Mouse (Mus musculus): ENCODE measurements around the gene Lrp2bp. TPM values are rescaled to one million over a fixed set of nuclear protein-coding genes. Genes with fewer than 3 reads are reported as not detected.
A peak's percentile ranks its signal among the peaks of the same experiment; 100 is the strongest.

The Lrp2bp gene
- polyA plus RNA-seq, 1 experiment from 2014 or later = 0.51 TPM

GRCm38 (mm10) chr8:45998228-45998627 lies 875 bp upstream of the Lrp2bp start:
- Histone ChIP-seq H3K9ac (no peak overlapping the region), H3K36me3 (peaks cover 25% of the 10 kb centered on the region), H3K4me1 (replicated peaks) (peaks cover 13% of the 10 kb centered on the region), H3K4me2 (peak overlapping the region; percentile 82), H3K27ac (replicated peaks) (no peak overlapping the region), H3K9me3 (no peaks in the 10 kb centered on the region), H3K27me3 (no peaks in the 10 kb centered on the region), H3K4me3 (peak overlapping the region; percentile 57; the same call in 1 of the 2 replicates)
- 87% methylated on average over 2 of the region's 2 CpGs for WGBS
- ATAC-seq (ENCODE audit: low FRiP score, low read depth) = no peak

DNA sequence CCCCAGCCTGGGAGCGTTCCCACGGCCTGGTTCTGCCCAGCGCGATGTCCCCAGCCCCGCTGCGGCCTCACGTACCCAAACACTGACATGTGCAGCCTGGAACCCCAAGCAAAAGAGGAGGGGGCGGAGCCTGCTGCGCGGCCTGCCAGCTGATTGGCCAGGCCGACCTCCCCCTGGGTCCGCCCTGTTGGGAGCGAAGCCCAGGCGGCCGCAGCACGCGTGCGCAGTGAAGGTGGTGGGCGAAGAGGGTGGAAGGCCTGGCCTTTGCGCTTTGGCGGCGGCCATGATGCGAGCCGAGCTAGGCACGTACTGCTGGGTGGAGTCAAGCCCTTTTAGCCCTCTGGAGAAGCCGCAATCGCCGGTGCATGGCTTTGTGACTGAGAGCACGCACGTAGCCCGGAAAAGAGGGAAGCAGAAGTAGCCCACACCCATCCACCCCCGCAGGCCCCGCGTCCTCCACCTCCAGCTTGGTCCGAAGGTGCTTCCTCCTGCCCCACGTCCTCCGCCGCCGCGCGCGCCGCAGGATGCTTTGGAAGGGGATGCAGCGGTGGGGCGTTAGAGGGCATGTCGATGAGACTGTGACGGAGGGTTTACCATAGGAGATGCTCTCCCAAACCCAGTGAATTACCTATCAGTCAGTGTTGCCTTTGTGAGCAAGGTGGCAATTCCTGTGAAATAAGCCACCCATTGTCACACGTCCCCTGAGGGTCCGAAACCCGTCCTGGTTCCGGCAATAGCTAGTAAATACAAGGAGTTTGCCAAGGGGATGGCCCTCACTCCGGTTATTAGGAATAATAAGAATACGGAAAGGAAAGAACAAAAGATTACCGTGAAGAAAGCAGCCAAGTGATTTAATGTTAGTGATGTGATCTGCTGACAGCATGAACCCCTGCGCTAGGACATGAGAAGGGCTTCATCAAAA lies 942 bp downstream of the Lrp2bp start:
- peak overlapping the region; percentile 57 for H3K4me3 ChIP-seq
- WGBS = 4% methylated on average over 53 of the region's 55 CpGs

DNA sequence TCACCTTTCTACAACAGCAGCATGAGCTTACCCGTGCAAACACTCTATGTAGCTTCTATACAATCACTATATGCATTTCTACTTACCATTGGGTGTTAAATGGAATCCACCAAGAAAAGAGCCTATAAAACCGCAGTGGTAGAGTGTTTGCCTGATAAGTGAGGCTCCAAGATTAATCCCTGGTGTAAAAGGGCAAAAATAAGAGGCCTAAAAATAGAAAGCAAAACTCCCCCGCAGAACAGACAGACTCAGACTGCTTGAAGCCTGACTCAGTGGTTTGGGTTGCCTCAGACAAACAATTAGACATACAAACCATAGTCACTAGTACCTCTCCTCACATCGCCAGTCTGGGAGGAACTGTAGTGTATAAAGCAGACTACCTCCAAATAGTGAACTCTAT lies 6.5 kb downstream of the Lrp2bp start, which contains the start of gene Ankrd37:
Ankrd37 (minus strand) TSS at position 112 of the 400 bp plus-strand sequence.
- Histone ChIP-seq H3K4me2 (no peak within 1 kb of the TSS), H3K9me3 (no peaks in the 10 kb centered on the region), H3K27ac (replicated peaks) (no peak within 1 kb of the TSS), H3K36me3 (no peaks in the 10 kb centered on the region), H3K4me1 (replicated peaks) (peaks cover 3% of the 10 kb centered on the region), H3K9ac (no peak within 1 kb of the TSS), H3K4me3 (no peak within 1 kb of the TSS), H3K27me3 (no peaks in the 10 kb centered on the region)
- ATAC-seq (ENCODE audit: low FRiP score, low read depth) = no peak
- WGBS = 83% methylated on average over 4 of the region's 4 CpGs

More for the DNA sequence above, 942 bp downstream of the Lrp2bp start:
- Histone ChIP-seq H3K9ac (peak overlapping the region; percentile 73), H3K4me2 (peak overlapping the region; percentile 82), H3K27ac (replicated peaks) (peak overlapping the region; percentile 98), H3K36me3 (peaks cover 21% of the 10 kb centered on the region), H3K9me3 (no peaks in the 10 kb centered on the region), H3K27me3 (no peaks in the 10 kb centered on the region), H3K4me1 (replicated peaks) (peaks cover 13% of the 10 kb centered on the region)
- ATAC-seq (ENCODE audit: low FRiP score, low read depth) = peak; percentile 99

- ATAC-seq (ENCODE audit: low FRiP score, low read depth) = no peak
- Histone ChIP-seq H3K4me2 (no peak overlapping the region), H3K9me3 (no peaks in the 10 kb centered on the region), H3K27me3 (no peaks in the 10 kb centered on the region), H3K4me1 (replicated peaks) (peaks cover 12% of the 10 kb centered on the region), H3K27ac (replicated peaks) (no peak overlapping the region), H3K4me3 (no peak overlapping the region), H3K9ac (no peak overlapping the region), H3K36me3 (no peaks in the 10 kb centered on the region)
- 80% methylated on average over 3 of the region's 3 CpGs for WGBS
Observed at GRCm38 (mm10) chr8:46007050-46007672, 8.1 kb downstream of the Lrp2bp start.

DNA sequence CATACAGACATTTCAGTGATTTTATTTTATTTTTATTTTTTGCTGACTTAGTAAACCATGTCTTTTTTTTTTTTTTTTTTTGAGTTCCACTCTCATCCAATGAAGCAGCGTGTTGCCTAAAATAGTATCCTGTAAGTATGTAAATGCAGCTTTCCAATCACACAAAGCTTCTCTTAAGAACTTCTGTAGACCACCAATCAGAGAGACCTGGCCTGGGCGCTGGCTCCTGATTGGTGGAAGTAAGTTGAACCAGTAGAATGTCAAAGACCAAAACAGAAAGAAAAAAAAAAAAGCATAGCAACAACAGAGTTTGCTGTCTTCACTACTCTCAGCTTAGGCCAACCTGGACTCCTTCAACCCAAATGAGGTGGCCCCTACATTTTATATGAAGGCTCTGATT lies 11.2 kb downstream of the Lrp2bp start:
- peak; percentile 19; the same call in 1 of the 2 replicates for ATAC-seq (ENCODE audit: low FRiP score, low read depth)

DNA sequence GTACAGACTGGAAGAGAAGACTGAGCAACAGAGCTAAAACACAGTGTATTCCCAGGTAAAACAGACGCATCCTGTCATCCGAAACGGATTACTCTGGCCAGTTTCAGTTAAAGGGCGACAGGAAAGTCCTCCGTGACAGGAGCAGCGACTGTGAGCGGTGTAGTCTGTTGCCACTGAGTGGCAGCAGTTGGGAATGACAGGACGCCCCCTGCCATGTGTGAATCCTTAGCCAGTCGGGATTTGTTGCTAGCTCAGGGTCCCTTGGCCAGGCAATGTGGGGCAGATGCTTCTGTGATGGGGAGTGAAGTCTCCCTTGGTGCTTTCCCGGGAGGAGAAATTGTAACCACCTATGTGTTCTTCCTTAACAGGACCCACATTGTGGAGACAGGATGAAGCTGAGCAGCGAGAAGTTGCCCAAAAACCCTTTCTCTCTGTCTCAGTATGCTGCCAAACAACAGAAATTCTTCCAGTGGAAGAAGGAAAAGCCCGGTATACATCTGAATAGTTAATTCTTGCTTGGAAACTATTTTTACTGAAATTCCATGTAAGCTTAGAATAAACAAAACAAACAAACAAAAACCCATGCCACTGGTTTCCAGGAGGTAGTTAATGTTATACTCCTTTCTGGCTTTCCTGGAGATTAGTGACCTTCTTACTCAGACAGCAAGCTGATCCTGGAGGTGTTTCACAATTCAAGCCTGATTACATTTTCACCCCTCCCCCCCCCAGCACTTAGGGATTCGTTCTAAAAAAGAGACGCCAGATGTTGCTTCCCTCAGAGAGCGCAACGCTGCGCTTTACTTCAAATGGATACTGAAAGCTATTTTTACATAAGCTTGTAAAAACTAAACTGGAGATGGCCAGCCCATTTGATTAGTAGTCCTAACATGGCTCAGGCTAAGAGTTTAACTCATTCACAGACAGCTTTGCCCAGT lies 11.9 kb downstream of the Lrp2bp start:
- H3K9me3 ChIP-seq = no peaks in the 10 kb centered on the region
- peaks cover 12% of the 10 kb centered on the region for H3K4me1 ChIP-seq (replicated peaks)
- WGBS = 20% methylated on average over 17 of the region's 17 CpGs
- no peak overlapping the region for H3K9ac ChIP-seq
- no peaks in the 10 kb centered on the region for H3K36me3 ChIP-seq
- H3K4me2 ChIP-seq = peak overlapping the region; percentile 46
- H3K27ac ChIP-seq (replicated peaks) = no peak overlapping the region
- 0 out of 2 replicates have a peak overlapping the region, but pooled peaks have one; percentile 7 for H3K4me3 ChIP-seq
- peak; percentile 54; the same call in 1 of the 2 replicates for ATAC-seq (ENCODE audit: low FRiP score, low read depth)
- H3K27me3 ChIP-seq = no peaks in the 10 kb centered on the region

More for the DNA sequence above, 11.2 kb downstream of the Lrp2bp start:
- H3K9ac ChIP-seq = no peak overlapping the region
- H3K4me3 ChIP-seq = no peak overlapping the region
- H3K4me2 ChIP-seq = peak overlapping the region; percentile 46
- H3K27me3 ChIP-seq = no peaks in the 10 kb centered on the region
- H3K36me3 ChIP-seq = no peaks in the 10 kb centered on the region
- no peaks in the 10 kb centered on the region for H3K9me3 ChIP-seq
- peaks cover 12% of the 10 kb centered on the region for H3K4me1 ChIP-seq (replicated peaks)
- 54% methylated on average over 2 of the region's 2 CpGs for WGBS
- no peak overlapping the region for H3K27ac ChIP-seq (replicated peaks)

- H3K4me3 ChIP-seq = no peak overlapping the region
- no peaks in the 10 kb centered on the region for H3K9me3 ChIP-seq
- no peak overlapping the region for H3K27ac ChIP-seq (replicated peaks)
- no peak for ATAC-seq (ENCODE audit: low FRiP score, low read depth)
- H3K27me3 ChIP-seq = no peaks in the 10 kb centered on the region
- no peak overlapping the region for H3K4me2 ChIP-seq
- WGBS = 88% methylated on average over 9 of the region's 9 CpGs
- H3K36me3 ChIP-seq = no peaks in the 10 kb centered on the region
- H3K9ac ChIP-seq = no peak overlapping the region
- H3K4me1 ChIP-seq (replicated peaks) = no peaks in the 10 kb centered on the region
Observed at GRCm38 (mm10) chr8:46022203-46022602, 23.1 kb downstream of the Lrp2bp start.

- WGBS = 94% methylated on average over 9 of the region's 9 CpGs
- H3K9me3 ChIP-seq = no peaks in the 10 kb centered on the region
- H3K4me2 ChIP-seq = no peak overlapping the region
- H3K4me1 ChIP-seq (replicated peaks) = no peaks in the 10 kb centered on the region
- no peak for ATAC-seq (ENCODE audit: low FRiP score, low read depth)
- no peak overlapping the region for H3K4me3 ChIP-seq
- H3K27ac ChIP-seq (replicated peaks) = no peak overlapping the region
- no peak overlapping the region for H3K9ac ChIP-seq
- no peaks in the 10 kb centered on the region for H3K27me3 ChIP-seq
- H3K36me3 ChIP-seq = no peaks in the 10 kb centered on the region
Observed at GRCm38 (mm10) chr8:46022758-46023157, 23.7 kb downstream of the Lrp2bp start.

DNA sequence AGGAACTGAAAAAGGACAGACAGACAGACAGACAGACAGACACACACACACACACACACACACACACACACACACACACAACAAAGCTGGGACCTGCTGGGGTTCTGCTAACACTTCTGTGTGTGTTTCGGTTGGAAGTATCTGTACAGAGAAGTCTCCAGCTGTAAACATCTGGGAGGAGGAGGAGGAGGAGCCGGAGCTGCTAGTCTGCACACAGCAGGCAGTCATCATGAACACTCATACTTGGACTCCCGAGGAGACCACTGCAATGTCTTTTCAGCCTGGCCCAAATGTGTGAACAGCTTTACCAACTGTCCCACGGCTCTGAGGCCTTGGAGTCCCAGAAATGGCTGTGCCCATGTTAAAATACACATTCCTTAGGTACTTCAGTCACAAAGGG lies 25.3 kb downstream of the Lrp2bp start:
- Histone ChIP-seq H3K36me3 (no peaks in the 10 kb centered on the region), H3K4me2 (no peak overlapping the region), H3K27ac (replicated peaks) (no peak overlapping the region), H3K9ac (no peak overlapping the region), H3K4me3 (no peak overlapping the region), H3K9me3 (no peaks in the 10 kb centered on the region), H3K4me1 (replicated peaks) (no peaks in the 10 kb centered on the region), H3K27me3 (no peaks in the 10 kb centered on the region)
- WGBS = 71% methylated on average over 4 of the region's 4 CpGs
- no peak for ATAC-seq (ENCODE audit: low FRiP score, low read depth)

DNA sequence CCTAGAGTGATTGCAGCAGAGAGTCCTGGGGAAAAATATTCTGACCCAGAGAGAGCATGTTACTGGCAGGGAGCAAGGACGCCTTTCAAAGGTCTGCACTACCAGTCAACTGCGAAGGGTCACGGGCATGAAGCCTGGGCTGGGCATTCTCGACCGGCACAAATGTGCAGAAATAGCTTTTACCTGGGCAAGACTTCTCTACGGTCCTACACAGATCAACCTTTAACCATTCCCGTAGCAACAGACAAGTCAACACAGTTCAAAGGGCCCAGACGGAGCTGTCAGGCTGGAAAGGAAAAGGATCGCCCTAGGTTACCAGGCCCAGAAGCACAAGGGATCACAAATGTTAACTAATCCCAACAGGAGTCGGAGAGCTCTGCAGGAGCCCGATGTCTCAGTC lies 37.1 kb downstream of the Lrp2bp start:
- WGBS = 70% methylated on average over 11 of the region's 11 CpGs
- Histone ChIP-seq H3K9ac (no peak overlapping the region), H3K4me3 (no peak overlapping the region)

GRCm38 (mm10) chr8:46039666-46040065 lies 40.6 kb downstream of the Lrp2bp start:
- Histone ChIP-seq H3K4me2 (no peak overlapping the region), H3K36me3 (peaks cover 35% of the 10 kb centered on the region), H3K9ac (no peak overlapping the region), H3K9me3 (no peaks in the 10 kb centered on the region), H3K4me3 (no peak overlapping the region), H3K4me1 (replicated peaks) (no peaks in the 10 kb centered on the region), H3K27ac (replicated peaks) (no peak overlapping the region), H3K27me3 (no peaks in the 10 kb centered on the region)
- no peak for ATAC-seq (ENCODE audit: low FRiP score, low read depth)
- 57% methylated on average over 1 of the region's 1 CpGs for WGBS

More for the DNA sequence above, 37.1 kb downstream of the Lrp2bp start:
- H3K4me1 ChIP-seq (replicated peaks) = no peaks in the 10 kb centered on the region
- no peak overlapping the region for H3K4me2 ChIP-seq
- no peaks in the 10 kb centered on the region for H3K27me3 ChIP-seq
- no peaks in the 10 kb centered on the region for H3K9me3 ChIP-seq
- H3K36me3 ChIP-seq = peaks cover 22% of the 10 kb centered on the region; the same call in 1 of the 2 replicates
- H3K27ac ChIP-seq (replicated peaks) = no peak overlapping the region
- ATAC-seq (ENCODE audit: low FRiP score, low read depth) = no peak
